Mouse (Mus musculus) E14TG2a.4 (cell line): ENCODE results near the gene Magi1.

Source experiments
- CTCF ChIP-seq: conservative IDR thresholded peaks from 2 replicates; pipeline ENCODE4 v1.5.1; 2014; ENCODE audit warnings: low read length
- POU5F1 ChIP-seq: IDR thresholded peaks from 2 replicates; pipeline ENCODE4 v1.6.1; 2014; ENCODE audit warnings: low read length, borderline replicate concordance

- TF ChIP-seq CTCF (no peak), POU5F1 (no peak)
These were observed 261.3 kb downstream of the Magi1 start for GRCm38 (mm10) chr6:94022437-94022836.
